Mouse (Mus musculus) liver, embryonic 18 days (tissue): ENCODE results near the gene Sprr2k. TPM values are rescaled to one million over a fixed set of nuclear protein-coding genes. Genes with fewer than 3 reads are reported as not detected.

ENCODE experiments used
- polyA plus RNA-seq: library from polyadenylated mRNA; depleted of rRNA; stranded (reverse); fragments of >200 nt; gene quantifications from 2 replicates; pipeline ENCODE4 v1.2.3, GENCODE M21; 2012; rRNA removed

The Sprr2k gene
- polyA plus RNA-seq: not detected in 2 replicates

DNA sequence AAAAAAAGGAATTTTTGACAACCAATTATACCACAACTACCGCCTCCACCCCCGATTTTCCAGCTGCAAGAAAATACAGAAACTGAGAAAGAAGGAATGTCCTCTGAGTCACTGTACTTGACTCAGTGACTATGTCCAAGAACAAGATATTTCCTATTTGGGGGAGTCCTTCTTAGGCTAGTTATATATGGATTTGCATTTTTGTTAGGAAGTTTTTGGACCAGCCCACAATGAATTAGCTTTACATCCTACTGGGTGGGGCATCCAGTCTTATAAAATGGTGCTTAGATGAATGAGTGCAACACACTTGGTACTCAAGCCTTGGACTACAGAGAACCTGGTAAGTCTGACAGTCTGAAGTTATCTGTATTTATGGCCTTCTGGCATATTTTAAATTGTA is at the start of gene Sprr2k:
Gene Sprr2k, plus strand, starts transcription at position 301 of the 400 bp plus-strand sequence.

DNA sequence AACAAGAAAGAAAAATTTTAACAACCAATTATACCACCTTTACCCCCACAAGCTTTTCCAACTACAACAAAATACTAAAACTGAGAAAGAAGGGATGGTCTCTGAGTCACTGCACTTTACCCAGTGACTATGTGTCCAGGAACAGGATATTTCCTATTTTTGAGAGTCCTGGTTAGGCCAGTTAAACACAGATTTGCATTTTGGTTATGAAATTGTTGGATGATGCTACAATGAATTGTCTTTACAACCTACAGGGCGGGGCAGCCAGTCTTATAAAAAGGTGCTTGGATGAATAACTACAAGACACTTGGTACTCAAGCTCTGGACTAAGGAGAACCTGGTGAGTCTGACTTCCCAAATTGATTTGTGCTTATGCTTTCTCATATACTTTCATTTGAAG is 47.0 kb upstream of the Sprr2k start, which contains the start of gene Sprr2h:
Gene Sprr2h, plus strand, starts transcription at position 301 of the 400 bp plus-strand sequence.

DNA sequence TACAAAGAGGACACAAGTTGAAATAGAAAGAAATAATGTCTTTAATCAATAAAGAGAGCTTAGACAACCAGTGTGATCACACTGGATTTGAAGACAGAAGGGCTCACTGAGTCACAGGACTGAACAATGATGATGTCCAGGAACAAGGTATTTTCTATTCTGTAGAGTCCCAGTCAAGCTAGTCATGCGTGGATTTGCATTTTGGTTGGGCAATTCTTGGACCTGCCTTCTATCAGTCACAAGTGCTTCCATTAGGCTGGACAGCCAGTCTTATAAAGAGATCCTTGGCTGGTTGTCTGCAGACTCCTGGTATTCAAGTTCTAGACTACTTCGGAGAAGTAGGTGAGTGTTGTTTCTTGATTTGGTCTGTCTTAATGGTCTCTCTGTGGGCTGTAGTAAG is 24.7 kb upstream of the Sprr2k start, which contains the start of gene Sprr2i:
Gene Sprr2i, plus strand, starts transcription at position 301 of the 400 bp plus-strand sequence.

DNA sequence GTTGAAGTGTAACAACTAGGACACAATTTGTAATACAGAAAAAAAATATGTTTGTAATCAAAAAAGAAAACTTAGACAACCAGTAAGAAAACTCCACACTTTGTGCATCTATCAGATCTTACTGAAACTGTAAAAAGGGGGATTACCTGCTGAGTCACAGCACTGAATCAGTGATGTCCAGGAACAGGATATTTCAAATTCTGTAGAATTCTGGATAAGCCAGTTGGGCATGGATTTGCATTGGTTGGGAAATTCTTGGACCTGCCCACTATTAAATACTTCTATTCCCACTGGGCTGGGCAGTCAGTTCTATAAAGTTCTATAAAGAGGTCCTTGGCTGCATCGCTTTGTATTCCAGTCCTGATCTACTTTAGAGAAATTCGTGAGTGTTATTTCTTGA is 14.6 kb upstream of the Sprr2k start, which contains the start of gene Sprr2j-ps:
Gene Sprr2j-ps, plus strand, starts transcription at position 301 of the 400 bp plus-strand sequence.

DNA sequence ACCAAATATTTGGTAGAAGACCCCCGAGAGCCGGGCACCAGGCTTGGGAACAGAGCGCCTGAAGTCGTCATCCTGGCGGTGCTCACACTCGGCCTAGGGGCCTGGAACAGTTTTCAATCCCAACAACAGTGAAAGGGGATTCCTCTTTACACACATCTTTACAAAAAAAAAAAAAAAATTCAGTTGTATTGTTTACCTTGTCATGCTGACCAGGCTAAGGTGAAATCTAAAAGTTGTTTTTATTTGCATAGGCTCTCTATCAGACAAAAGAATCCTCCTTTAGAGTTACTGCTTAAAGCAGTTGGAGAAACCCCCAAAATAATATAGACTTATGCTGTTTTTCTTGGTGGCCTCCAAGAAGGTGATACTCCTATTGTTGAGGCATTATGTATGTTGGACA is 3.1 kb upstream of the Sprr2k start, which contains the start of gene Gm9774:
Gene Gm9774, minus strand, starts transcription at position 101 of the 400 bp plus-strand sequence.

DNA sequence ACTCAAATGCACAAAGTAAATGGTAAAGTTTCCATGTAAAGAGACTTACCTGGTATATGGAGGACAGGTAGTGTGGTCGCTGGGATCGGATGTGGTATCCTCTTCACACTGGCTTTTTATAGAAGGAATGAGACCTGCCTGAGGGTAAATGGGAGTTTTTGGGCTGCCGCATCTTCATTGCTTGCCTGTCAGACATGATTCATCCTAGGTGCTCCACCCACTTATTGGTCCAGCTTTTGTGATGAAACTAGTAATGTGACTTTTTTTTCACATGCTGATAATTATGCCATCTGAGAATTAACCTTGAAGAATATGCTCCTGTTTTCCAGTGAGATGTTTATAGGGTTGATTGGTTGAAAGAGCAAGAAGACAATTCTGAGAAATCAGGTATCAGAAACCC is 6.3 kb downstream of the Sprr2k start, which contains the start of gene Sprr1b:
Gene Sprr1b, minus strand, starts transcription at position 101 of the 400 bp plus-strand sequence.

DNA sequence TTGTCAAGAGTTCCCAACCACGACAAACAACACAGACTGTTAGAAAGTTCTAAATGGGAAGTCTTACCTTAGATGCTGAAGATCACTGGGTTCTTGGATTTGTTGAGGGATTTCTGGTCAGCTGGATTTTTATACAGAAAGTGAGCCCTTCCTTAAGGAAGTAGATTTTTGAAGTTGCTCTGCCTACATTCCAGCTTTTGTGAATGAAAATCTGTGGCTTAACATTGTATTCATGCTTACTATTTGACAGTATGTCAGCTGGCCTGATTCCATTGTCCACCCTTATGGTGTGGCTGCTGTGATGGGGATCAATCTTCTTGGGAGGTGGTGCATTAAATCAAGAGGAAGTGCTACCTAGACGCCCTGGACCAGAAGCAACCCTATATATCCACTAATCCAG is 26.2 kb downstream of the Sprr2k start, which contains the start of gene Sprr3:
Gene Sprr3, minus strand, starts transcription at position 101 of the 400 bp plus-strand sequence.

Other genes starting within 250 kb of the Sprr2k start
- 0.02 and 0.04 TPM in 2 replicates for gene Sprr2a1, start 216.8 kb upstream of the Sprr2k start, polyA plus RNA-seq
- gene Sprr2a2, start 216.7 kb upstream of the Sprr2k start, polyA plus RNA-seq: 0.50 and 2.6 TPM in 2 replicates
- 0.10 TPM in 1 of 2 replicates, not detected in the other for gene Sprr2a3, start 147.2 kb upstream of the Sprr2k start, polyA plus RNA-seq
- 0.05 TPM in 1 of 2 replicates, not detected in the other for gene Sprr2b, start 116.0 kb upstream of the Sprr2k start, polyA plus RNA-seq
- gene Sprr2d, start 93.4 kb upstream of the Sprr2k start, polyA plus RNA-seq: not detected in 2 replicates
- gene Sprr2e, start 80.4 kb upstream of the Sprr2k start, polyA plus RNA-seq: not detected in 2 replicates
- not detected in 2 replicates for gene Sprr2f, start 67.4 kb upstream of the Sprr2k start, polyA plus RNA-seq
- not detected in 2 replicates for gene Sprr2h, start 46.9 kb upstream of the Sprr2k start, polyA plus RNA-seq
- gene Sprr2i, start 24.6 kb upstream of the Sprr2k start, polyA plus RNA-seq: not detected in 2 replicates
- not detected in 2 replicates for gene Sprr2j-ps, start 14.5 kb upstream of the Sprr2k start, polyA plus RNA-seq
- gene Gm9774, start 3.2 kb upstream of the Sprr2k start, polyA plus RNA-seq: 1.9 and 3.1 TPM in 2 replicates
- gene Sprr1b, start 6.2 kb downstream of the Sprr2k start, polyA plus RNA-seq: not detected in 2 replicates
- gene Sprr3, start 26.1 kb downstream of the Sprr2k start, polyA plus RNA-seq: not detected in 2 replicates
- gene Sprr1a, start 53.3 kb downstream of the Sprr2k start, polyA plus RNA-seq: 0.13 and 0.34 TPM in 2 replicates
- not detected in 2 replicates for gene Sprr4, start 67.9 kb downstream of the Sprr2k start, polyA plus RNA-seq
- gene 2310046K23Rik, start 101.9 kb downstream of the Sprr2k start, polyA plus RNA-seq: not detected in 2 replicates
- gene Ivl, start 141.2 kb downstream of the Sprr2k start, polyA plus RNA-seq: 0.06 TPM in 2 replicates
- 1.7 and 3.4 TPM in 2 replicates for gene Smcp, start 156.4 kb downstream of the Sprr2k start, polyA plus RNA-seq
- not detected in 2 replicates for gene 2210017I01Rik, start 174.9 kb downstream of the Sprr2k start, polyA plus RNA-seq
- 0.17 and 0.32 TPM in 2 replicates for gene Lce6a, start 189.1 kb downstream of the Sprr2k start, polyA plus RNA-seq
- gene Lce1a1, start 215.7 kb downstream of the Sprr2k start, polyA plus RNA-seq: not detected in 2 replicates
- not detected in 2 replicates for gene Lce1b, start 224.3 kb downstream of the Sprr2k start, polyA plus RNA-seq
- not detected in 2 replicates for gene Lce1a2, start 237.7 kb downstream of the Sprr2k start, polyA plus RNA-seq
- not detected in 2 replicates for gene Lce1c, start 246.7 kb downstream of the Sprr2k start, polyA plus RNA-seq